Mouse (Mus musculus): Measurements from ENCODE around the gene Sh3bp2. TPM values are rescaled to one million over a fixed set of nuclear protein-coding genes. Genes with fewer than 3 reads are reported as not detected.

Gene Sh3bp2
- total and polyA plus RNA-seq, 3 experiments: 2.7 to 4.4 (median 3.1) TPM

- no peak overlapping the region for H3K27ac ChIP-seq
- H3K9ac ChIP-seq (ENCODE audit: low read depth, low read length): no peak overlapping the region
- peaks cover 4% of the 10 kb centered on the region for H3K4me1 ChIP-seq (ENCODE audit: control insufficient read depth, insufficient read depth, low read length)
- no peaks in the 10 kb centered on the region for H3K36me3 ChIP-seq (ENCODE audit: control insufficient read depth, insufficient read depth, low read length)
- H3K27me3 ChIP-seq (ENCODE audit: control insufficient read depth, insufficient read depth, low read length): no peaks in the 10 kb centered on the region
- intact Hi-C loops (cut with DNase I): loop anchor here (5.0 to 10.0 kb wide), 2 partner anchors 140 to 252 kb away; partner anchors contain the start of gene Htt
- TF ChIP-seq EP300 (IDR thresholded peaks at IDR 0.05; ENCODE audit: insufficient read depth, low read depth, low read length) (no peak), CTCF (IDR thresholded peaks at IDR 0.05) (no peak), POLR2A (IDR thresholded peaks at IDR 0.05; ENCODE audit: insufficient read depth, low read depth, low read length) (no peak)
- no peak for DNase-seq
- H3K79me2 ChIP-seq (replicated peaks; ENCODE audit: control insufficient read depth, insufficient read depth, low read length): peaks cover 4% of the 10 kb centered on the region; the same call in 1 of the 2 replicates
- H3K4me3 ChIP-seq: no peak overlapping the region
- WGBS: 77% methylated on average over 3 of the region's 3 CpGs
These were observed 13.2 kb upstream of the Sh3bp2 start for GRCm38 (mm10) chr5:34512486-34512885.

GRCm38 (mm10) chr5:34513466-34514217 lies 12.0 kb upstream of the Sh3bp2 start, which contains the start of gene Tnip2:
TSS of gene Tnip2 (minus strand) at chr5:34513991.
- intact Hi-C loops (cut with DNase I): loop anchor here (5.0 to 10.0 kb wide), 2 partner anchors 141 to 251 kb away; partner anchors contain the start of gene Htt
- DNase-seq: peak; percentile 98
- no peaks in the 10 kb centered on the region for H3K36me3 ChIP-seq (ENCODE audit: control insufficient read depth, insufficient read depth, low read length)
- no peaks in the 10 kb centered on the region for H3K27me3 ChIP-seq (ENCODE audit: control insufficient read depth, insufficient read depth, low read length)
- H3K4me1 ChIP-seq (ENCODE audit: control insufficient read depth, insufficient read depth, low read length): peaks cover 4% of the 10 kb centered on the region
- H3K79me2 ChIP-seq (replicated peaks; ENCODE audit: control insufficient read depth, insufficient read depth, low read length): peaks cover 4% of the 10 kb centered on the region; the same call in 1 of the 2 replicates
- peak within 1 kb of the TSS; percentile 77 for H3K9ac ChIP-seq (ENCODE audit: low read depth, low read length)
- TF ChIP-seq POLR2A (IDR thresholded peaks at IDR 0.05; ENCODE audit: insufficient read depth, low read depth, low read length): peak; percentile 78
- TF ChIP-seq CTCF (IDR thresholded peaks at IDR 0.05): no peak
- WGBS: under 1% methylated on average over 62 of the region's 64 CpGs
- peak within 1 kb of the TSS; percentile 91 for H3K27ac ChIP-seq
- peak within 1 kb of the TSS; percentile 80 for H3K4me3 ChIP-seq

- peak overlapping the region; percentile 60 for H3K27ac ChIP-seq
- intact Hi-C loops (cut with DNase I): loop anchor here (5.0 to 10.0 kb wide), 2 partner anchors 142 to 251 kb away; partner anchors contain the start of gene Htt
These were observed 11.4 kb upstream of the Sh3bp2 start for GRCm38 (mm10) chr5:34514218-34514566.

GRCm38 (mm10) chr5:34515096-34515495 lies 10.5 kb upstream of the Sh3bp2 start:
- no peak overlapping the region for H3K4me3 ChIP-seq
- H3K4me1 ChIP-seq (ENCODE audit: control insufficient read depth, insufficient read depth, low read length): peaks cover 4% of the 10 kb centered on the region
- H3K36me3 ChIP-seq (ENCODE audit: control insufficient read depth, insufficient read depth, low read length): no peaks in the 10 kb centered on the region
- DNase-seq: no peak
- H3K27ac ChIP-seq: no peak overlapping the region
- TF ChIP-seq CTCF (IDR thresholded peaks at IDR 0.05): no peak
- no peak for TF ChIP-seq EP300 (IDR thresholded peaks at IDR 0.05; ENCODE audit: insufficient read depth, low read depth, low read length)
- TF ChIP-seq POLR2A (IDR thresholded peaks at IDR 0.05; ENCODE audit: insufficient read depth, low read depth, low read length): no peak
- H3K27me3 ChIP-seq (ENCODE audit: control insufficient read depth, insufficient read depth, low read length): no peaks in the 10 kb centered on the region
- H3K79me2 ChIP-seq (replicated peaks; ENCODE audit: control insufficient read depth, insufficient read depth, low read length): peaks cover 4% of the 10 kb centered on the region; the same call in 1 of the 2 replicates
- intact Hi-C loops (cut with DNase I): loop anchor here (10.0 kb wide), 1 partner anchor 250 kb away; the partner anchor contains the start of gene Htt
- H3K9ac ChIP-seq (ENCODE audit: low read depth, low read length): no peak overlapping the region

More at GRCm38 (mm10) chr5:34514218-34514566, 11.4 kb upstream of the Sh3bp2 start:
- TF ChIP-seq POLR2A (IDR thresholded peaks at IDR 0.05; ENCODE audit: insufficient read depth, low read depth, low read length) (no peak), EP300 (IDR thresholded peaks at IDR 0.05; ENCODE audit: insufficient read depth, low read depth, low read length) (no peak), CTCF (IDR thresholded peaks at IDR 0.05) (no peak)
- Histone ChIP-seq H3K79me2 (replicated peaks; ENCODE audit: control insufficient read depth, insufficient read depth, low read length) (peaks cover 4% of the 10 kb centered on the region; the same call in 1 of the 2 replicates), H3K27me3 (ENCODE audit: control insufficient read depth, insufficient read depth, low read length) (no peaks in the 10 kb centered on the region), H3K36me3 (ENCODE audit: control insufficient read depth, insufficient read depth, low read length) (no peaks in the 10 kb centered on the region), H3K4me3 (peak overlapping the region; percentile 50), H3K9ac (ENCODE audit: low read depth, low read length) (peak overlapping the region; percentile 7; the same call in 1 of the 2 replicates), H3K4me1 (ENCODE audit: control insufficient read depth, insufficient read depth, low read length) (peaks cover 4% of the 10 kb centered on the region)
- WGBS: 16% methylated on average over 7 of the region's 7 CpGs
- DNase-seq: no peak

GRCm38 (mm10) chr5:34517913-34518312 lies 7.7 kb upstream of the Sh3bp2 start:
- no peaks in the 10 kb centered on the region for H3K27me3 ChIP-seq (ENCODE audit: control insufficient read depth, insufficient read depth, low read length)
- H3K36me3 ChIP-seq (ENCODE audit: control insufficient read depth, insufficient read depth, low read length): no peaks in the 10 kb centered on the region

More at GRCm38 (mm10) chr5:34517913-34518312, 7.7 kb upstream of the Sh3bp2 start:
- H3K4me3 ChIP-seq: no peak overlapping the region
- TF ChIP-seq POLR2A (IDR thresholded peaks at IDR 0.05; ENCODE audit: insufficient read depth, low read depth, low read length): no peak
- TF ChIP-seq CTCF (IDR thresholded peaks at IDR 0.05): peak; percentile 91
- peak; percentile 53; the same call in 1 of the 2 replicates for TF ChIP-seq EP300 (IDR thresholded peaks at IDR 0.05; ENCODE audit: insufficient read depth, low read depth, low read length)
- intact Hi-C loops (cut with DNase I): loop anchor here (2.0 to 10.0 kb wide), 3 partner anchors 53 to 247 kb away; partner anchors contain the start of genes Htt and Mfsd10
- H3K4me1 ChIP-seq (ENCODE audit: control insufficient read depth, insufficient read depth, low read length): peaks cover 2% of the 10 kb centered on the region
- H3K9ac ChIP-seq (ENCODE audit: low read depth, low read length): no peak overlapping the region
- no peak overlapping the region for H3K27ac ChIP-seq
- DNase-seq: peak; percentile 81 to 86
- 26% methylated on average over 3 of the region's 3 CpGs for WGBS
- H3K79me2 ChIP-seq (replicated peaks; ENCODE audit: control insufficient read depth, insufficient read depth, low read length): 0 out of 2 replicates have a peak, but pooled peaks cover 1% of the 10 kb centered on the region
